In genomic region chr16:4964731-4965391, GRCm38 (mm10) we compare ENCODE assay signal across 8 mouse cellular contexts. TPM values are rescaled to one million over a fixed set of nuclear protein-coding genes. Genes with fewer than 3 reads are reported as not detected.
DNase-seq lines count a peak whose midpoint lies in the region; ATAC-seq and TF ChIP-seq lines count a peak whose summit lies in the region.

No protein-coding gene starts in this region.

- H3K27ac ChIP-seq in heart, postnatal 0 days (ENCODE audit: low read depth): peak overlapping the region; percentile 78
- H3K27ac ChIP-seq in MEL (ENCODE audit: control insufficient read depth, low read depth, low read length): peak overlapping the region; percentile 56
- peak overlapping the region; percentile 82 for H3K27ac ChIP-seq in forebrain, embryonic 16.5 days (ENCODE audit: low read length)

- no peak for TF ChIP-seq EP300 in heart, postnatal 0 days (IDR thresholded peaks at IDR 0.05; ENCODE audit: low read depth)
- TF ChIP-seq EP300 in MEL (IDR thresholded peaks at IDR 0.05; ENCODE audit: low read depth in 1 of 2, low read length in 2 of 2): no peak

- no peak for TF ChIP-seq RAD21 in MEL (IDR thresholded peaks at IDR 0.05; ENCODE audit: low read depth, low read length)

- peak overlapping the region; percentile 82 for H3K4me3 ChIP-seq in heart, postnatal 0 days (ENCODE audit: low read depth, low read length)
- peak overlapping the region; percentile 81 to 92 for H3K4me3 ChIP-seq in MEL (ENCODE audit: control insufficient read depth in 1 of 2, insufficient read depth in 1 of 2, low read depth in 2 of 2, low read length in 2 of 2)
- peak overlapping the region; percentile 90 for H3K4me3 ChIP-seq in forebrain, embryonic 16.5 days (replicated peaks; ENCODE audit: low read length)

- WGBS in heart, postnatal 0 days: 19% methylated on average over 13 of the region's 13 CpGs
- WGBS in forebrain, embryonic 16.5 days: 23% methylated on average over 13 of the region's 13 CpGs

- no peak for DNase-seq in heart, postnatal 0 days (ENCODE audit: low spot score)
- no peak for DNase-seq in heart, adult 11 months
- peak; percentile 69 for DNase-seq in MEL (ENCODE audit: low read depth, low spot score)
- no peak for DNase-seq in adrenal gland, postnatal 10 days
- no peak for DNase-seq in right cerebral cortex, postnatal 25 days
- no peak for DNase-seq in left cerebral cortex, adult 18-20 months (ENCODE audit: low spot score in 2 of 2)

- peak overlapping the region; percentile 78 for H3K4me2 ChIP-seq in heart, postnatal 0 days (ENCODE audit: low read depth, low read length)
- H3K4me2 ChIP-seq in forebrain, embryonic 16.5 days (ENCODE audit: low read length): peak overlapping the region; percentile 85

- TF ChIP-seq CTCF in heart, postnatal 0 days (IDR thresholded peaks at IDR 0.05; ENCODE audit: low read depth): no peak
- TF ChIP-seq CTCF in MEL (IDR thresholded peaks at IDR 0.05 in 2 of 3, conservative IDR thresholded peaks at IDR 0.05 in 1 of 3; ENCODE audit: control insufficient read depth in 1 of 3, insufficient read depth in 1 of 3, low read depth in 2 of 3, low read length in 3 of 3, poor library complexity in 1 of 3, severe bottlenecking in 1 of 3): no peak

- no peak for ATAC-seq in heart, postnatal 0 days (ENCODE audit: insufficient read depth, low read depth)
- ATAC-seq in forebrain, embryonic 16.5 days: no peak
- ATAC-seq in megakaryocyte progenitor cell, adult 5-6 weeks (replicated peaks; ENCODE audit: poor library complexity): peak; percentile 2; the same call in 1 of the 2 replicates

- no peak for TF ChIP-seq POLR2A in MEL (IDR thresholded peaks at IDR 0.05; ENCODE audit: control insufficient read depth in 1 of 2, insufficient read depth in 1 of 2, low read depth in 1 of 2, low read length in 2 of 2, poor library complexity in 1 of 2)

- peaks cover 19% of the 10 kb centered on the region for H3K4me1 ChIP-seq in heart, postnatal 0 days (ENCODE audit: control insufficient read depth, insufficient read depth)
- peaks cover 0 to 13% of the 10 kb centered on the region in 2 experiments; a peak in 1 of 4 replicates for H3K4me1 ChIP-seq in MEL (ENCODE audit: control insufficient read depth in 1 of 2, insufficient read depth in 2 of 2, low read length in 2 of 2)
- peaks cover 19% of the 10 kb centered on the region for H3K4me1 ChIP-seq in forebrain, embryonic 16.5 days (replicated peaks; ENCODE audit: control insufficient read depth, insufficient read depth, low read length)

- 0 out of 2 replicates have a peak, but pooled peaks cover 5% of the 10 kb centered on the region for H3K36me3 ChIP-seq in heart, postnatal 0 days (replicated peaks; ENCODE audit: control insufficient read depth, insufficient read depth, low read length)
- peaks cover 0 to 5% of the 10 kb centered on the region in 2 experiments; a peak in 1 of 4 replicates for H3K36me3 ChIP-seq in MEL (ENCODE audit: control insufficient read depth in 1 of 2, insufficient read depth in 2 of 2, low read length in 2 of 2)
- no peaks in the 10 kb centered on the region for H3K36me3 ChIP-seq in forebrain, embryonic 16.5 days (ENCODE audit: control insufficient read depth, insufficient read depth)

- peaks cover 17% of the 10 kb centered on the region for H3K79me2 ChIP-seq in MEL (ENCODE audit: control insufficient read depth, insufficient read depth, low read length, poor library complexity)

- H3K9me3 ChIP-seq in heart, postnatal 0 days (replicated peaks; ENCODE audit: control insufficient read depth, low read length): no peaks in the 10 kb centered on the region
- no peaks in the 10 kb centered on the region for H3K9me3 ChIP-seq in MEL (replicated peaks; ENCODE audit: insufficient read depth, low read length)
- no peaks in the 10 kb centered on the region for H3K9me3 ChIP-seq in forebrain, embryonic 16.5 days (ENCODE audit: control insufficient read depth, low read length)

- peak overlapping the region; percentile 73 for H3K9ac ChIP-seq in heart, postnatal 0 days (replicated peaks; ENCODE audit: low read depth, low read length)
- H3K9ac ChIP-seq in MEL (ENCODE audit: control insufficient read depth, low read depth, low read length, poor library complexity, severe bottlenecking): peak overlapping the region; percentile 82
- H3K9ac ChIP-seq in forebrain, embryonic 16.5 days (replicated peaks; ENCODE audit: low read depth, low read length): peak overlapping the region; percentile 86

- H3K27me3 ChIP-seq in heart, postnatal 0 days (ENCODE audit: control insufficient read depth, insufficient read depth, low read length): no peaks in the 10 kb centered on the region
- no peaks in the 10 kb centered on the region for H3K27me3 ChIP-seq in MEL (ENCODE audit: control insufficient read depth in 1 of 2, insufficient read depth in 2 of 2, low read length in 2 of 2)
- no peaks in the 10 kb centered on the region for H3K27me3 ChIP-seq in forebrain, embryonic 16.5 days (replicated peaks; ENCODE audit: control insufficient read depth, insufficient read depth, low read length)

TF ChIP-seq in MEL, 35 proteins besides CTCF, POLR2A, EP300 and RAD21 (continues in another document):
- TF ChIP-seq POLR2AphosphoS2 (IDR thresholded peaks at IDR 0.05; ENCODE audit: low read length) (no peak), ZKSCAN1 (IDR thresholded peaks at IDR 0.05; ENCODE audit: low read depth, low read length) (no peak), SIN3A (IDR thresholded peaks at IDR 0.05; ENCODE audit: low read length) (peak; percentile 12), MAX (IDR thresholded peaks at IDR 0.05; ENCODE audit: low read length) (no peak), MAFK (IDR thresholded peaks at IDR 0.05; ENCODE audit: borderline replicate concordance, low read depth, low read length) (no peak)

RNA-seq across cellular contexts. Expression of gene Anks3, which starts 0.9 kb away (rescaled TPM):
- total RNA-seq in heart, postnatal 0 days (2014; rRNA removed; ENCODE audit: low replicate concordance): 18.0 and 22.7 TPM in 2 replicates
- 18.6 and 21.2 TPM in 2 replicates for polyA plus RNA-seq in heart, postnatal 0 days (2015; fragmentation: Nextera tagmentation; extraction: Ambion mirVana)
- 19.9 and 27.1 TPM in 2 replicates for total RNA-seq in MEL (2012; rRNA removed)
- 10 to 100 TPM in 1 of 2 experiments, not detected in 1; 33.9 TPM for polyA plus RNA-seq in MEL (2012; ENCODE audit: insufficient read depth in 1 of 2, insufficient read length in 2 of 2, low read depth in 1 of 2, low replicate concordance in 2 of 2, missing spikeins in 1 of 2)
- 74.5 and 85.7 TPM in 2 replicates for polyA plus RNA-seq in forebrain, embryonic 16.5 days (2015; fragmentation: Nextera tagmentation; extraction: Ambion mirVana)
- 16.2 and 18.5 TPM in 2 replicates for total RNA-seq in megakaryocyte progenitor cell, adult 5-6 weeks (2015)
- 18.2 and 24.9 TPM in 2 replicates for total RNA-seq in megakaryocyte progenitor cell, adult 5-6 weeks (2017)
- 10 to 100 TPM; 30.3 to 41.9 TPM for total RNA-seq in adrenal gland, postnatal 10 days (2021)
- 10 to 100 TPM; 57.7 to 64.0 TPM for total RNA-seq in left cerebral cortex, adult 18-20 months (2021)

RNA-seq across cellular contexts. Expression of gene Nudt16l1, which starts 26.3 kb away (rescaled TPM):
- 35.5 and 44.0 TPM in 2 replicates for total RNA-seq in heart, postnatal 0 days (2014; rRNA removed; ENCODE audit: low replicate concordance)
- polyA plus RNA-seq in heart, postnatal 0 days (2015; fragmentation: Nextera tagmentation; extraction: Ambion mirVana): 96.0 and 101 TPM in 2 replicates
- total RNA-seq in MEL (2012; rRNA removed): 34.2 and 41.1 TPM in 2 replicates
- 10 to 100 TPM in 1 of 2 experiments, not detected in 1; 69.3 TPM for polyA plus RNA-seq in MEL (2012; ENCODE audit: insufficient read depth in 1 of 2, insufficient read length in 2 of 2, low read depth in 1 of 2, low replicate concordance in 2 of 2, missing spikeins in 1 of 2)
- 139 and 148 TPM in 2 replicates for polyA plus RNA-seq in forebrain, embryonic 16.5 days (2015; fragmentation: Nextera tagmentation; extraction: Ambion mirVana)
- total RNA-seq in megakaryocyte progenitor cell, adult 5-6 weeks (2015): 25.2 and 30.1 TPM in 2 replicates
- 18.9 and 19.3 TPM in 2 replicates for total RNA-seq in megakaryocyte progenitor cell, adult 5-6 weeks (2017)
- 10 to 100 TPM; 63.3 to 79.9 TPM for total RNA-seq in adrenal gland, postnatal 10 days (2021)
- total RNA-seq in left cerebral cortex, adult 18-20 months (2021): 10 to 100 TPM; 65.9 to 71.0 TPM

RNA-seq across cellular contexts. Expression of gene Sept12, which starts 32.8 kb away (rescaled TPM):
- total RNA-seq in heart, postnatal 0 days (2014; rRNA removed; ENCODE audit: low replicate concordance): not detected in 2 replicates
- not detected in 2 replicates for polyA plus RNA-seq in heart, postnatal 0 days (2015; fragmentation: Nextera tagmentation; extraction: Ambion mirVana)
- not detected in 2 replicates for total RNA-seq in MEL (2012; rRNA removed)
- under 1 TPM in 1 of 2 experiments, not detected in 1; 0.07 TPM for polyA plus RNA-seq in MEL (2012; ENCODE audit: insufficient read depth in 1 of 2, insufficient read length in 2 of 2, low read depth in 1 of 2, low replicate concordance in 2 of 2, missing spikeins in 1 of 2)
- not detected in 2 replicates for polyA plus RNA-seq in forebrain, embryonic 16.5 days (2015; fragmentation: Nextera tagmentation; extraction: Ambion mirVana)
- not detected in 2 replicates for total RNA-seq in megakaryocyte progenitor cell, adult 5-6 weeks (2015)
- not detected in 2 replicates for total RNA-seq in megakaryocyte progenitor cell, adult 5-6 weeks (2017)
- not detected for total RNA-seq in adrenal gland, postnatal 10 days (2021)
- not detected for total RNA-seq in left cerebral cortex, adult 18-20 months (2021)

RNA-seq across cellular contexts. Expression of gene Smim22, which starts 42.2 kb away (rescaled TPM):
- total RNA-seq in heart, postnatal 0 days (2014; rRNA removed; ENCODE audit: low replicate concordance): 7.3 TPM in 1 of 2 replicates, not detected in the other
- 2.1 and 2.5 TPM in 2 replicates for polyA plus RNA-seq in heart, postnatal 0 days (2015; fragmentation: Nextera tagmentation; extraction: Ambion mirVana)
- not detected in 2 replicates for total RNA-seq in MEL (2012; rRNA removed)
- not detected for polyA plus RNA-seq in MEL (2012; ENCODE audit: insufficient read depth in 1 of 2, insufficient read length in 2 of 2, low read depth in 1 of 2, low replicate concordance in 2 of 2, missing spikeins in 1 of 2)
- 1.3 TPM in 1 of 2 replicates, not detected in the other for polyA plus RNA-seq in forebrain, embryonic 16.5 days (2015; fragmentation: Nextera tagmentation; extraction: Ambion mirVana)
- not detected in 2 replicates for total RNA-seq in megakaryocyte progenitor cell, adult 5-6 weeks (2015)
- not detected in 2 replicates for total RNA-seq in megakaryocyte progenitor cell, adult 5-6 weeks (2017)
- total RNA-seq in adrenal gland, postnatal 10 days (2021): 1 to 10 TPM in 1 of 2 experiments, not detected in 1; 1.4 TPM
- total RNA-seq in left cerebral cortex, adult 18-20 months (2021): not detected

RNA-seq across cellular contexts. Expression of gene Rogdi, which starts 48.5 kb away (rescaled TPM):
- total RNA-seq in heart, postnatal 0 days (2014; rRNA removed; ENCODE audit: low replicate concordance): 37.3 and 55.7 TPM in 2 replicates
- polyA plus RNA-seq in heart, postnatal 0 days (2015; fragmentation: Nextera tagmentation; extraction: Ambion mirVana): 34.8 and 39.2 TPM in 2 replicates
- total RNA-seq in MEL (2012; rRNA removed): 1.7 and 1.9 TPM in 2 replicates
- polyA plus RNA-seq in MEL (2012; ENCODE audit: insufficient read depth in 1 of 2, insufficient read length in 2 of 2, low read depth in 1 of 2, low replicate concordance in 2 of 2, missing spikeins in 1 of 2): 10 to 100 TPM in 1 of 2 experiments, not detected in 1; 17.8 TPM
- polyA plus RNA-seq in forebrain, embryonic 16.5 days (2015; fragmentation: Nextera tagmentation; extraction: Ambion mirVana): 83.1 and 114 TPM in 2 replicates
- 45.8 and 48.9 TPM in 2 replicates for total RNA-seq in megakaryocyte progenitor cell, adult 5-6 weeks (2015)
- total RNA-seq in megakaryocyte progenitor cell, adult 5-6 weeks (2017): 17.3 and 23.4 TPM in 2 replicates
- total RNA-seq in adrenal gland, postnatal 10 days (2021): 10 to 100 TPM; 33.0 to 43.7 TPM
- 100 to 1,000 TPM; 198 to 216 TPM for total RNA-seq in left cerebral cortex, adult 18-20 months (2021)
